Mouse (Mus musculus) gastrocnemius, adult 8-10 months (tissue): Measurements from ENCODE around the gene Pagr1b. TPM values are rescaled to one million over a fixed set of nuclear protein-coding genes. Genes with fewer than 3 reads are reported as not detected.

ENCODE experiments used
- DNase-seq, 2 experiments: peaks; one replicate each; pipeline ENCODE4 v3.0.0; 2022; ENCODE audit warnings: low spot score in 2 of 2
- total RNA-seq, 4 experiments: library from RNA; stranded (reverse); gene quantifications; 2 replicates each; pipeline ENCODE4 v1.2.4; 2022

Pagr1b gene
- total RNA-seq, 4 experiments from 2014 or later, result 0.67 TPM; not detected in 3

- DNase-seq, result no peak
These were observed 12.7 kb downstream of the Pagr1b start for GRCm38 (mm10) chr7:127003620-127004019.

DNA sequence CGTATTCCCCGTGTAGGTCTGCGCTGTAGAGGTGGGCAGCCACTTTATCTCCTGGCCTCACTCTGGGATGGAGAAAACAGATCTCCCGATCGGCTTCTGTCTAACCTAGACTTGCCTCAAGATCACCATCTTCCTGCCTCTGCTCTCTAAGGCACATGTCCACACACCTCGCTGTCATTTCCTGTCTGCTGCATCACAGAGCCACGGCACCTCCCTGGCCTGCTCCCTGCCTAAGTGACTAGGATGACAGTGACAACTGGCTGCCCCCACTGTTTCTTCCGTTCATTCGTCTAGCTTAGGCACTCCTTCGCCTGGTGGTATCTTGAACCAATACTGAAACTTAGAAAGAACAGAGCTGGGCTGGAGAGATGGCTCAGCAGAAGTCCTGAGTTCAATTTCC is 16.7 kb downstream of the Pagr1b start:
- DNase-seq, result no peak

- DNase-seq, result no peak
These were observed 19.8 kb downstream of the Pagr1b start for GRCm38 (mm10) chr7:126996449-126996848.

GRCm38 (mm10) chr7:126988816-126989215 is 27.5 kb downstream of the Pagr1b start:
- DNase-seq, result no peak

DNA sequence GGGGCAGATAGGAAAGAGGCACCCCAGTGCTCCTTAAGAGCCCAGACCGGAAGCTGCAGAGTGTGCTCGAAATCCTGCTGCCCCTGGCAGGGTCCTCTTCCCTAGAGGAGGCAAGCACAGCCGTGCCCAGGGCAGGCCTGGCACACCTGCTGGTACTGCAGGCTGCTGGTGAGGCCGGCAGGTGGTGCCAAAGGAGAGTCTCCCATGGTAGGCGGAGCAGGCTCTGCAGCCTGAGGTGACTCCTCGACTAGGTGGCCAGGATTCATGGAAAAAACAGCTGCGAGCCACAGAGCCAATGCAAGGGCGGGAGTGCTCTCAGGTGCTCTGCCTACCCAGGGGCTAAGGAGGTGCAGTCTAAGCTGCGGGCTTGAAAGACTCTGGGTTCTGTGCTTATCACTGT is 30.0 kb downstream of the Pagr1b start:
- DNase-seq, result peak; percentile 54 to 69

DNA sequence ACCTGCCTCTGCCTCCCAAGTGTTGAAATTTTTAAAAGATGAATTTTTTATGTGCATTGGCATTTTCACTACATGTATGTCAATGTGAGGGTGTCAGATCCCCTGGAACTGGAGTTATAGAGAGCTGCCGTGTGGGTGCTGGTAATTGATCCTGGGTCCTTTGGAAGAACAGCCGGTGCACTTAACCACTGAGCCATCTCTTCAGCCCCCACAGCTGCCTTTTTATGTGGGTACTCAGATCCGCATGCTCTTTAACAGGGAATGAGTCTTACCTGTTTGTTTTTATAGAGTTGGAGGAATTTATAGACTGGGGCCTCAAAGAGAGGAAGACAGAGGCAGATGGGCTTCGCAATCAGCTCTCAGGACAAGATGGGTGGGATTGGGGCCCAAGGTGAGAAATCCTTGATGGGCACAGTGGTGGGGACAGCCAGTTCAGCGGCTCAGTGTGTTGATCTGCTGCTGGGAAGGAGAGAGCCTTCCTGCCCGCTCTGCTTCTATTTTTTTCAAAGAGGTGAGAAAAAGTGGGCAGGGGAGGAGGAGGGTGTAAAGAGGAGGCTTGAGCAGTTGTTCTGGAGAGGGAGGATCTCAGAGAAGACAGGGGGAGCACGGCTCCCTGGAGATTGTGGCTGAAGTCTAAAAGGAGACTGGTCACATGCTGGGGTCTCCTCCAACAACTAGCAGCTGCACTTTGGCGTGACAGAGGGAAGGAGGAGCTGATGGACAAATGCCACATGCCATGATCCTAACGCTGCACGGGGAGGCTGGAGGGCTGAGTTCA is 31.4 kb downstream of the Pagr1b start:
- no peak for DNase-seq

- DNase-seq, result no peak
These were observed 33.2 kb downstream of the Pagr1b start for GRCm38 (mm10) chr7:126983113-126983512.

DNA sequence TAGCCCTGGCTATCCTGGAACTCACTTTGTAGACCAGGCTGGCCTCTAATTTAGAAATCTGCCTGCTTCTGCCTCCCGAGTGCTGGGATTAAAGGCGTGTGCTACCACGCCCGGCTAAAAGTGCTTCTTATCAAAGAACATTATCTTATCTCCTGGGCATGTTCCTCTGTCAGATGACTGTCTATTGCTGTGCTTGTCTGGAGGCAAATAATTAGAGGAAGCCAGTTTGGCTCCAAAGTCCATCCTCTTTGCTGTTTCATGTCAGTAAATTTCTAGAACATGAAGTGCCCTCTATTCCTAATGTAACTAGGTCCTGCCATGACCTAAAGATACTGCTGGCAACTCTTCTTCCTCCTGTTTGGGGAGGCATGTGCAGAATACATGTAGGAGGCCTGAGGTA is 34.2 kb downstream of the Pagr1b start:
- no peak for DNase-seq

- DNase-seq, result peak in 1 of 2 experiments; percentile 29
These were observed 34.7 kb downstream of the Pagr1b start for GRCm38 (mm10) chr7:126981601-126982000.

GRCm38 (mm10) chr7:126978841-126979240 is 37.4 kb downstream of the Pagr1b start:
- DNase-seq, result no peak

DNA sequence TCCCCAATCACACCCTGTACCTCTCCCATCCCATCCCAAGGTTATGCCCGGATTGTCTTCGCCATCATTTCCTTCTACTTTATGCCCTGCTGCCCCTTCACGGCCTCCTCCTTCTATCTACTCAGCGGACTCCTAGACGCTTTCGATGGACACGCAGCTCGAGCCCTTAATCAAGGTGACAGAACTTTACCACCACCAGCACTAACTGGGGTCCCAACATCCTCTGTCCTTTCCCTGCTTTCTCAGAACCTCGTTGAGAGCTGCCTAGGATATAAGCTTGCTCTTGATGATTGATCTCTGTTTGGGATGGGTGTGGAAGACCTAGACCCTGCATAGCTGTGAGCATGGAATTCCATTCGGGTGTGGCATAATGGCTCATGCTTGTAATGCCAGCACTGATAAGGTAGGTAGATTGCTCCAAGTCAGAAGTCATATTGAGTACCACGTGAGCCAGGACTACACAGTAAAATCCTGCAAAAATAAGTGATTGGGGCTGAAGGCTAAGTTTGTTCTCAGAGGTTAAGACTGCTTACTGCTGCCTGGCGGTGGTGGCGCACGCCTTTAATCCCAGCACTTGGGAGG is 39.3 kb downstream of the Pagr1b start:
- no peak for DNase-seq

DNA sequence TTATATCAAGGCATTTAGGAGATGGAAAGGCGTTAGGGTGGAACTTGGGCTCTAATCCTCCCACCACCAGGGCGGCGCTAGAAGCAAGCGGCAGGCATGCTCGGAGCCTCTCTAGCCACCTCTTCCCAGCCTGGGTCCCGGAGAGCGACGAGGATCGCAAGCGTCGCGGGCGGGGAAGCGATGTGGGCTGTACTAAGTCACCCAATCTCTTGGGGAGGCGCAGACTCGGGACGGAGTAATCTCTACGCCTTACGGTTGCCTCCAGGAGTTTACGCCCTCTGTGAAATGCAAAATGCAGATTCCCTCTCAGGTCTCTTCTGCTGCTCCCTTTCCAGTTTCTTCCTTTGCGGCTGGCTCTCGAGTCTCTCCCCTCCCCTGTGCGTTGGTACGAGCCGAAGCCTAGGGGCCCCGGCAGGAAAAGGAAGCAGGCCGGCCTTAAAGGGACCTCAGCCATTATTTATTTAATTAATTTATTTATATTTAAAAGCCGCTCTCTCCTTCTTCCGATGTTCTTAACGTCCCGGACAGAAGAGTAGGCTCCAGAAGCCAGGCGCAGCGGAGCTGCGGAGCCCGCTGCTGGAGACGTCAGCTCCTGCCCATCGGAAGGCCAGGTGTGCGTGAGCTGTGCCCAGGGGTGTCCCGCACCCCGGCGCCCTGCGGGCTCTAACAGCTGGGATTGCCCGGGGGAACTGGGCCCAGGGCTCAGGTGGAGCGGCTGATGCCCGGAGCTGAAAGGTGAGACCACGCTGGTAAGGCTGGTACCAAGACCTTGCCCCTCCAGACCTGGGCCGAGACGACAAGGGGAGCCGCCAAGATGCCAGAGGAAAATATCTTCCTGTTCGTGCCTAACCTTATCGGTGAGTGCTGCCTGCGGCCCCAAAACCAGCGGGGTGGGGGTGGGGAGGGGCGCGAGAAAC is 40.1 kb downstream of the Pagr1b start, which contains the start of gene Cdiptos:
Cdiptos (minus strand) TSS at position 149 of the 917 bp plus-strand sequence.
- DNase-seq, result peak; percentile 91 to 92

DNA sequence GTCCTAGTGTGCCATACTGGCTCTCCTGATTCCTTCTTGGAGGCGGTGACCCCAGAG is 40.6 kb downstream of the Pagr1b start, which contains the start of gene Cdipt:
Cdipt (plus strand) TSS at position 22 of the 57 bp plus-strand sequence.
- DNase-seq, result no peak

GRCm38 (mm10) chr7:126975493-126975892 is 40.8 kb downstream of the Pagr1b start:
- DNase-seq, result no peak

GRCm38 (mm10) chr7:126967361-126967760 is 48.9 kb downstream of the Pagr1b start:
- DNase-seq, result no peak

DNA sequence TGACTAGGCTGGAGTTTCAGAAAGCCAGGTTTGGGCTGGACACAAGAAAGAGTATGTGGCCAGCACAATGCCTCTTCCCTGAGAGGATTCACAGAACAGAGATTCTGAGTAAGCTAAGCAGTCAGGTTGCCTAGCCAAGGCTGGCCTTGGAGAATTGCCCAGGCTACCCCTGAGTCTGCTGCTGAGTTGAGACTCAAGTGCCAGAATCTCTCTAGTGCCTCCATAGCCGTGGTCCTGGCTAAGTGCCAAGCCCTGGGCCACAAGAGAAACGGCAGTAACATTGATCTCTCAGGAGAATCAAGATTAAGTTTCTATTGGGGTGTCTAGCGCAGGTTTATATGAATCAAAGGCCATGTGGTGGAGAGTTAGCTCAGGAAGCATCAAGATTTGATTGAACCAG is 50.7 kb downstream of the Pagr1b start:
- no peak for DNase-seq

GRCm38 (mm10) chr7:126963548-126964286 is 52.6 kb downstream of the Pagr1b start:
- no peak for DNase-seq

GRCm38 (mm10) chr7:126961965-126962364 is 54.3 kb downstream of the Pagr1b start:
- no peak for DNase-seq

DNA sequence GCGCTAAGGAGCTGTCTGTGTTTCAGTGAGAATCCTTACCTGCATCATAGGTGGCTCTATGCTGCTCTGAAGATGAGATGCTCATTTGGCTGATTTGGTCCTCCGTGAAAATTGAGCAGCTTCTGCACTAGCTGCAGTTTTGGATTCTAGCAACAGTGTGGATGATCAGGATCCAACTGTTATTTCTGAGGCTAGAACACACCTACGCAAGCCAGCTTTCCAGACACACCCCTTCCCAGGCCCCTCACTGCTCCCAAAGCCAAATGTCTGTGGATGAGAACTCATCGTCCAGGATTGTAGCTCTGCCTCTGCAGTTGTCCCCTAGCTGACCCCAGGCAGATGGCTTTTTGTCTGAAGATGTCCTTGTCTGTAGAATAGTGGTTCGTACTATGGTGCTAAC is 55.2 kb downstream of the Pagr1b start:
- DNase-seq, result no peak

- no peak for DNase-seq
These were observed 56.5 kb downstream of the Pagr1b start for GRCm38 (mm10) chr7:126959780-126960179.

DNA sequence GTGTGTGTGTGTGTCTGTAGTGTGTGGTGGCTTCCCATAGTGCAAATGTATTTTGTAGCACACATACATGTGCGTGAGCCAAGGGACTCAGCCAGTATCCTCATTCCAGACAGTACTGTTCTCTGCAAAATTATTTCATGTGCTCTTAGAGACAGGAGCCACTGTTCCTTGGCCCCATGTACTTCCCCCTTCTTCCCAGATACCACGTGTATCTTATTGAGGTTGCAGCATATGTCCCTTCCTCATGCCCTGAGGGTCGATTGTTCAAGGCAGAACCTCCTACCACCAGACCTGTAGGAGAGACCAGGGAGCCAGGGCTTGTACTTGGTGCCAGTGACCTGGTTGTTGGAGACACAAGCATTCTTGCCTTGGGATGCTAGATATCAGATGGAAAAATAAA is 61.2 kb downstream of the Pagr1b start:
- no peak for DNase-seq

- no peak for DNase-seq
These were observed 63.6 kb downstream of the Pagr1b start for GRCm38 (mm10) chr7:126952646-126953045.
